Mouse (Mus musculus): Measurements from ENCODE around the gene Col19a1.

The Col19a1 gene

DNA sequence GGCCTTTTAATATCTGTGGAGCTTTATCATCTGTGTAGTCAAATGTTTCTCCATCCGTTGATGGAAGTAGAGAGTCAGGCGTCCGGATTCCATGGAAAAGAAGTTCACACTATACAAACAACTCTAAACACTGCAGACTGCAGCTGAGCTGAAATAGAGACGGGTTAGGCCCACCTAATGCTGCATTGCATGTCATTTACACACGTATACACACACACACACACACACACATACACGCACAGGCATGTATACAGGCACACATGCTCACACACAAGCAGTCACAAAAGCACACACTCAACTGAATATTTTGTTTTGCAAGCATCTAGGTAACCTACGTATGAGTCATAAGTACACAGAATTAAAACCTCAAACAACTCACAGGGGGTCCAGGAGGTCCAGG, 284.2 kb downstream of the Col19a1 start:
- no peak for DNase-seq

DNA sequence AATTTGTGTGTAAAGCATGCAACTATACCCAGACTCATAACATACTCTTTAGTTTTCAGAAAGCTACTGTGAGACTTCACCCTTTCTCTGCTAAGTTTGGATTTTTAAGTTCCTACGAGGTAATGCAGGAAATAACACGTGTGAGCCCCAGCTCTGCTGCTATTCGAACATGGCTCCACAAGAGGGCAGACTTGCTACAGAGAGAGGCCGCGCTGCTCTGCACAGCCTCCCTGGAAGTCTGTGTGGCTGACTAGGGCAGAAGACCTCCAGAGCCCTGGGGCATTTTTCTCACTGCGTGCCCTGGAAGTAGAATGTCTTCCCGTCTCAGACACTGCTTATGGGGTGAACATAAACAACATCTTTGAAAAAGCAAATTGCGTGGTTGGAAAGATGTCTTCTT, 284.6 kb downstream of the Col19a1 start:
- DNase-seq: peak; percentile 6

DNA sequence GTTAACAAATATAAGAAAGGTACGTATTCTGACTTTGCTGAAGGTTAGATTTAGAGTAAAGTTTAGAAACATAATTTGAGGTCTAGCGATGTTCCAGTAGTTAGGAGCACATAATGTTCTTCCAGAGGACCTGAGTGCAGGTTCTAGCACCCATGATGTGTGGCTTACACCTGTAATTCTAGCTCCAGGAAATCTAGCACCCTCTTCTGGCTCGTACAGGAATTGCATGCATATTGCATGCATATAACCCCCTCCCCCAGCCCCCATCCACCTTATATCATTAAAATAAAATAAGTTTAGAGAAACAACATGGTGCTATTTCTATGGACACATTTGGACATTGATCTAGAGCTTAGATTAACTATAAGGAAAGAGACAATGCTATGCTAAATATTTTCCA, 286.6 kb downstream of the Col19a1 start:
- no peak for DNase-seq

DNA sequence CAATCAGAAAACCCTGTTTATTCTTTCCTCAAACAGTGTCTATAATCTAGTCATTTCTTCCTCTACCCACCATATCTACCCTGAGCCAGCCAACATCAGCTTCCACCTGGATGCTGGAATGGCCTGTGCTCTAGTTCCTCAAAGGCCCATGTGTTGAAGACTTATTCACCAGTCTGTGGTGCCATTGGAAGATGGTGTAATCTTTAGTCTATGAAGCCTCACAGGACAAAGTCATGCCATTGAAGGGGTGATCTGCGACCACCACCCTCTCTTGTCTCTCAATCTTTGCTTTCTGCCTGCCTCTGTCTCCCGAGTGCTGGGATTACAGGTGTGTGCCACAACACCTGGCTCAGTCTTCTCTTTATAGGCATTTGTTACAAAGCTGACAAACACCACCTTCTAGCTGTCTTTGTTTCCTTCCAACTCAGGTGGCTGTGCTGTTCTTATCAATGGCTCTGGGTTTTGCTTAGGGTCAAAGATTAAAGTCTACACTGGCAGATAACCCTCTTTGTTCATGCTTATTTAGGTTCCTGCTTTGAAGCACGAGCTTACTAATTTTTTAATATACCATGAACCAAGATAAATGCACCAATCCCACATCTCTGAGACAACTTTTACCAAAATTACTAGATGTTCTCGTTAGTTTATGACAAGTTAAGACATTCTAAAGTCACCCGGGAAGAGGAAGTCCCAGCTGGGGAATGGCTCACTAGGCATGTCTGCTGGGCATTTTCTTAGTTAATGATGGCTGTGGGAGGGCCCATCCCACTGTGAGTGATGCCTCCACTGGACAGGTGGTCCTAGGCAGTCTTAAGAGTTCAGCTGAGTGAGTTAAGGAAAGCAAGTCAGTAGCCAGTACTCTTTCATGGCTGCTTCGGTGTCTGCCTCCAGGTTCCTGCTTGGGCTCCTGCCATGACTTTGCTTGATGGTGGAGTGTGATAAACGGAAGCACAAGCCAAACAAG, 292.0 kb downstream of the Col19a1 start:
- no peak for DNase-seq

DNA sequence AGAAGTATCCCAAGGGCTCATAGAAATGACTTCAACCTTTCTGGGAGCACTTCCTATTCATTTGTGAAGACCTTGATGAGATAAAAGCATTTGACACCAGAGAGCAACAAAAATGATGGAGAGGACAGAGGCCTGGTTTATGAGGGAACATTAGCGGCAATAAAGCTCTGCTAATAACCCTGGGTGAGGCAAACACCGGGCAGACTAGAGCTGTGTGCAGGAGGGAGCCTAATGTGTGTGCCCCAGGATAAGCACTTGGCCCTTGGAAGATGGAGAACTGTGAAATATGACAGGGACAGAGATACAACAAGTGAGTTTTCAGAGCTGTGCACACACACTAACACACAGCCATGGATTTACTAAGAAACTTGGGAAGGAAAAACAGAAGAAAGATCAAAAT, 294.8 kb downstream of the Col19a1 start:
- DNase-seq: no peak

DNA sequence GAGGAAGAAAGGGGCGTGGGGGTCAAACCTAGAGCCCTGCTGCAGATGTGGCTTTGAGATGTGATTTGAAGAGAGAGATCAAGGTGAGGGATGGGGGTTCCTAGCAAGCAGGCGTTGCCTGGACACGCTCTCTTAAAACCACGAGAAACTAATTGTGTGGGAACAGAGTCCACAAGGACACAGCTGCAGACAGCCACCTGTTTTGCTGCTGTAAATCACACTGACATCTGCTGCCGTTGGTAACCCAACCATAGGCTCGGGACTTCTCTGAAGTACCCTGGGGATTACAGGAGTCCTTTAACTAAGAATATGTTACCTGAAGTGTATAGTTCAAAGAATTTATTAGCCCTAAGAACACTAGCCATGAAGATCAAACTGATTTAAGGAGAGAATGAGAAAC, 300.9 kb downstream of the Col19a1 start:
- no peak for DNase-seq

DNA sequence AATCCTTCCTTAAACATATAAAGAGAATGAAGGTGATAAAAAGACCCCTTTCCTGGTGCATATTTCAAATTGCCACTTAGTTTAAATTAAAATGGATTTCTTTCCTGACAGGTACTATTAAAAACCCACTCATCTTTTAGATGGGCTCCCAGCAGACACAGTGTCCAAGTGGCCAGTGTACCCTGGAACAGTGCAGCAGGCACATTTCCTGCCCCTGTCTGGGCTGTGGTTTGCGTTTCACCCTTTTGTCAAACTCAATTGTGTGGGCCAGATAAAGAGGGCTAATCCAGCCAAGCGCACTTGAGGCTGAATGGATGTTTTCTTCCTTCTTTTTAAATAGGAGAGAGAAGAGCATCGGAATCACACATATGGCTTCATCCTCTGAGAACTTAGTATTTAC, 320.2 kb downstream of the Col19a1 start:
- DNase-seq: no peak

DNA sequence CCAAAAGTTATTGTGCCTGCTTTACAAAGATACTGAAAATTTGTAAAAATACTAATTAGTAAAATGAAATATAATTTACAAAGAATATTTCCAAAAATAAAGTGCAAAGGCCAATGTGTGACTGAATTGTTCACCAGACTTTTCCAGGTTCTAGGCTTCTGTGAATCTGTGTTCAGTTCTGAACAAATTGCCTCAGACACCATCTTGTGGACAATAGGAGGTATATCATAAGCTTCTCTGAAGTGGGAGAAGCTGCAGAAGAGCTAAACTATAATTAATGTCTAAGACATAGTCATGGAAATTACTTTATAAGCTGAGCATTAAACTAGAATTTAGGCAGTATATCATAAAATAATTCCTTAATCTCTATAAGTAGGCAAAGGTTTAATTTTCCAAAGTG, 326.1 kb downstream of the Col19a1 start:
- no peak for DNase-seq

DNA sequence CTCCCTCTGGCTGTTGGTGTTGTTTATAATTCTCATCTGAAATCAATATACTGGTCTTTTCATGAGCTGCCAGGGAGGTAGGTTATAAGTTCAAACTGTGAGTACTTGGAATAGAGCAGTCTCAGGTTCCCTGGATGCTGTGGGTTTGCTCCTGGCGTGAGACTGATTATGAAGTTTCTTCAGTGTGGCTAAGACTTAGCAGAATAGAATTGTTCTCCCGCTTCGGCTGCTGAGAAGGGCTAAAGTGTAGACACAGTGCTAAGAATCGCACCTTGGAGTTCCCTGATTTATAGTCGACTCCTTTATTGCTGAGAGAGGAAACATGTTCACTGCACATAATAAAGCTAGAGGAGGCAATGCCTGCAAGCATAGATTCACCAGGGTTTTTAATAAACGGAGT, 327.9 kb downstream of the Col19a1 start:
- no peak for DNase-seq

DNA sequence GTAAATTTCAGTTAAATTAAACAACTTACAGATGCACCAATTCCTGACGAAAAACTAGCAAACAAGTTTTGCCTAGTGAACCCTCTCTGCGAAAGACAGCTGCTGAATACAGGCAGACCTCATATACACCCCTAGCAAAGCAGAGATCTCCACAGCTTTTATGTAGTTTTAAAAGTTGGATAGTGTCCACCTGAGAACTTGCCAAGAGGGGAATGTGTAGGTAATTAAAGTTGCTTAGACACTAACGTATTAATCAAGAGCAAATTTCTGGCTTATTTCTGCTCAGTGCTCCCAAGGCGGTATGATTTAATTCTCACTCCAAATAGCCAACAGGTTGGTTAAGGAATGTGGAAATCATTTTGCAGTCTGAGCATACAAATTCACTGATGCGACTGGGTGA, 329.3 kb downstream of the Col19a1 start:
- DNase-seq: no peak

DNA sequence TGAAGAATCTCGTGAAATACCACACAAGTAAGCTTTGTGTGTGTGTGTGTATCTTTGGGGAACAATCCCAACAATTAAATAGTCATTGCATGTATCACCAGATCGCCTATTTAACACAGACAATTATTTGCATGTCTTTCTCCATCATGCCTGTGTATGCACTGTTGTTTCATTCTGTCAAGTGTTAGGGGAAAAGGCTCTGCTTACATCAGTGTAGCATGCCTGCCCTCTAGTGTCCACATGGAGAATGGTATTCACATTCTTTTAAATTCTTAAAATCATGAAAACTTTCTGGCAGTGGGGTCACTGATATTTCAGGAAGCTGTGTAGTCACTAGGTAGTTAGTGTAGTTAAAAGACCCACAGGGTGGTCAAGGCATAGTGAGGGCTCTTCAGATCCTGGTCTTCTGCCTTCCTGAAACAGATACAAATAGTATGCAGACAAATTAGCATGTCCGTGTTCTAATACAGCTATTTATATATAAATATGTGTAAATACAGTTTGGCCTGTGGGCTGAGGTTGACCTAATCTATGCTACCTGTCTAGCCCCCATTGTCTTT, 338.1 kb downstream of the Col19a1 start:
- DNase-seq: peak; percentile 34

DNA sequence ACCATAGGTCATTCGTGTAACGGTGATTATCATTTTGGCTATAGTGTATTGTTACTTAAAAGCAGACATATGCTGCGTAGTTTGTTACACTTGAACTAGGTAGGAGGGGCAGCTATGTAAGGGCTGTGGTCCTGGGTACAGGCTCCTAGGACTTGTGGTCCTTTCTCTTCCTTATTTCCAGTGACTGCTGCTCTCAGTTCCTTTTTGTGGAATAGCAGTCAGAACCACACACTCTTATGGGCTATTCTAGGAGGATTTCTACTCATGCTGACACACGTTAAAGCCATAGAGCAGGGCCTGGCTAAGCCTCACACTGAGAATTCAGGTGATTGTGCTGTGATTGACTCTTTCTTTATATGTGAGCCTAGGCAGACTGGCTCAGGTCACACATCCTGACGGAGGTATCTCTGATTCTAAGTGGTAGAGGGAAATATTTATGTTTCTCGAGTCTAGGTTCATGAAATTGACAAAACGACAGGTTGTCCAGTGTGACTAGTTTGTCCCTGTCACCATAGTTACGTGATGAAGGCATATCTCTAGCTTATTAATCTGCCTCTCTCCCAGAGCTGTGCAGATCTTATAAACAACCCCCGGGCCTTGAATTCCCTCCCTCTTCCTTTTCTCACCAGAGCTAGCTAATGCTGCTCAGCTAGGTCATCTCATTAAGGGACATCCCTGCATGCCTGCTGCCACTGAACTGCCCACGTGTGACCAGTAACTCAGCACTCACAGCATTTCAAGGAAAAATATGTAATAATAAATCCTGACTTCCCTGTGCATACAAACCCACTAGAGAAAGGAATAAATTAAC, 338.8 kb downstream of the Col19a1 start:
- DNase-seq: peak; percentile 32

DNA sequence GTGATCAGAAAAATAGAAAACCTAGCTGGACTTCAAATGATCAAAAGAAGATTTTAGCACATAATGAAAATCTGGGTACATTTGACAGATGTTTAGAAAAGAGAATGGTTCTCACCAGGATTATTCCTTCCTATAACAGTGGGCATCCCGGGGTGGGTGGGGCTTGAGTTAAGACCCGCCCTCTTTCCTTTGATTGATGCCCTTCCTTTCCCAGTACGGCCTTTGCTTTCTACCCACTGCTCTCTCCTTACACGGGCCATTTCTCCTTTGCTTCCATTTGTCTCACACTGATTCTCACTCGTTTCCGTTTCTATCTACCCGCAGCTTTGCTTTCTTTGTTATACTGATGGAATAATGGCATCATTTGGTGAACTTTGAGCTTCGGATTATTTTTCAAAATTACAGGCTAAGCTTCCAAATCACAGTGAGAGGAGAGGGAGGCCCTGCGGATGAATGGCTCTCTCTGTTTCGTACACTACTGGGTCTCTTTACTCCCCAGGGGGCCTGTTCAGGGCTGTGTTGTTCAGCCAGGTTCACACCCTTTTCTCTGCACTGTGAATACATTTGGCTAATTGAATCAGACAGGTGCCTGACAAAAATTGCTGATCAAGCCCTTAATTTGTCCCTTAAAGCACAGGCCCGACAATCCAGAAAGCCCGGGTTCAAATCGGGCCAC, 341.4 kb downstream of the Col19a1 start:
- DNase-seq: no peak

DNA sequence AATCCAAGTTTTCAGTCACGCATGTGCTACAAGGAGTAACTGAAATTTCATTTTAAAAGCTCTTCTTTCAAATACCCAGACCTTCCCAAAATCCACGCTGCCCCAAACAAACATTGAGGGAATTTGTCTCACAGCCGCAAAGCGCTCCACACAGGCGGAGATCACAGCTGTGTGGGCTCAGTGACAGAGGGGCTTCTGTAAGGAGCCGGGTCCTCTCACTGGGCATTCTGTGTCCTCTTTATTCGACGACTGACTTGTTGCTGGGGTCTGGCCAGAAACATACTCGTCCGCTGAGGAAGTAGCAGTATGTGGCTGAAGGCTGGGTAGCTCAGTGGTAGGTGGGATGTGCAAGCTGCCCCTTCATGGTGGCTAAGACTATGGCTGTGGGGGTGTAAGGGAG, 342.3 kb downstream of the Col19a1 start:
- no peak for DNase-seq

DNA sequence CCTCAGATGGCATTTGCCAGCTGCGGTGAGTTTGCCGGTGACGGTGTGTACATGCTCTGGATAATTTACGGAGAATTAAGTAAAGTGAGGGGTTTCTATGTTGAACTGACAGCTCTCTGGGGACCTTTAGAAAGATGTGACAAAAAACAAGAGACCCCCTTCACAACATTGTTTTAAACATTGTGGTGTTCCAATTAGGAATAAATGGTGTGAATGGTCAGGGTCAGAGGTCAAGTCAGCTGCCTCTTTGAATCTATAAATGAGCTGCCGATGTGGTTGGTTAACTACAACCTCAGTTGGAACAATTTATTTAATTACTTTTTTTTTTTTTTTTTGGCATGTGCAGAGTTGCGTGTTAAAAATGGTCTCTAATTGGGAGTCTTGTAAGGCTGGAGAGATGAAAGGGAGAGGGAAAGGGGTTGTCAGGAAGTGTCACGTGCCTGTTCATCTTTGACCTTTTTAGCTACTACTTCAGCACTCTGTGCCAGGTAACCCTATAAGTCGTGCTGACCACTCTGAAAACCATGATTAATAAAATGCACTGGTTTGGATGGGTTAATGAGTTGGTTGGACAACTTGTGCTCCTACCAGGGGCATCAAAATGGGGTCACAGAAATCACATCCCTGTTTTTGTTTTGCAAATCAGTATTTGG, 347.1 kb downstream of the Col19a1 start:
- no peak for DNase-seq

DNA sequence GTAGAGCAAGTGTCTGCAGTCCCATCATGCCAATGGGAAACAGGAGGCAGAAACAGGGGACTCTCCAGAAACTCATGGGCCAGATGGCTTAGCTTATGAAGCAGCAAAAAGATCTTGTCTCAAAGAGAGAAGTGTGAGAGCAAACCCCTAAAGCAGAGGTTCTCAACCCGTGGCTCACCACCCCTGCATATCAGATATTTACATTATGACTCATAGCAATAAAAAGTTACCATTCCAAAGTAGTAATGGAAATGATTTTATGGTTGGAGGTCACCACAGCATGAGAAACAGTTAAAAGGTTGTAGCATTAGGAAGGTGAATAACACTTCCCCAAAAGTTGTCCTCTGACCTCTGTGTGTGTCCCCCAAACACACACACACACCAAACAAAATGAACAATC, 350.9 kb downstream of the Col19a1 start:
- no peak for DNase-seq

DNA sequence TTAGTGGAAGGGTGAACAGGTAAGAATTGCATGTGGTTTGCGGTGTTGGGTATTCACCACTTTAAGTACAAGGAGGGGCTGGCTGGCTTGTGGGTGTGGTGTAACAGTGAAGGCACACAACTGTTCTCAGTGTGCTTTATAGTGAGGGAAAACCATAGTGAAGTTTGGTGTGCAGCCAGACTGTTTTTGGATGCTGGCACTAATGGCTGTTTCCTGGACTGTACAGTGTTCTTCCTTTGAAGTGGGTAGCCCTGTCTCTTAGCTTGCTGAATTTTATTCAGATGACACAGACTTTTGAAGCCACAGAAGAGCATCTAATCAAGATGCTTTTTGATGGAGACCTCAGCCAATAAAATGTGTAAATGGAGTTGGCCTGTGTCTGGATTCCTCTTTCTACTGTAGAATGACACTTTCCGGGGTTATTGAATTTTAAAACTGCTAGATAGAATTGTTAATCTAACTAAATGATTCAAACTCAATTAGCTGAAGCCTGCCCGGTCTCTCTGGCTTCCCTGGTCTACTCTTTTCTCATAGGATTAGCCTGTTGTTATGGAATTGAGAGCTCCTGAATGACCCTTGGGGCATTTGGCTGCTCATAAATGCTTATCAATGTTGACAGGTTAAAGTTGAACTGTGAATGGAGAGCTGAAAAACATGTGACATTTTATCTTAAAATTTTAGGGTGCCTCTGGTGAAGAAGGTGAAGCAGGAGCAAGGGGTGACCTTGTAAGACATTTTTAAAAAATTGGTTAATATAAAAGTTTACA, 355.6 kb downstream of the Col19a1 start:
- no peak for DNase-seq

DNA sequence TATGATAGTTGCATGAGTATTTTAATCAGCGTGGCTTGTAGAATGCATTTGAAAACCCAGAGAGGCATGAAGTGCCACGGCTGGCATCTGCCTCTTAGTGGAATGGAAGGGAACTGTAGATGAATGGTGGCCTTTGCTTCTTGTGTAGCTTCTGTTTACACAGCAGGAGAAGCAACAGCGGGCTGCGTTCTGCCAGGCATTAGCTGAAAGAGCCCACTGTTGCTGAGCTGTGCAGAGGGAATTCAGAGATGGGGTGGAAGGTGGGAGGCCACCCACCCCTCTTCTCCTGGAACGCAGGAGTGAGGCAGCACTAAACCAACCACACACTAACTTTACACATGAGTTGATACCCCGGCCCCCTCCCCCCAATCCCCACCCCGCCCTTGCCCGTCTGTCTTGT, 356.8 kb downstream of the Col19a1 start:
- peak; percentile 35 for DNase-seq

DNA sequence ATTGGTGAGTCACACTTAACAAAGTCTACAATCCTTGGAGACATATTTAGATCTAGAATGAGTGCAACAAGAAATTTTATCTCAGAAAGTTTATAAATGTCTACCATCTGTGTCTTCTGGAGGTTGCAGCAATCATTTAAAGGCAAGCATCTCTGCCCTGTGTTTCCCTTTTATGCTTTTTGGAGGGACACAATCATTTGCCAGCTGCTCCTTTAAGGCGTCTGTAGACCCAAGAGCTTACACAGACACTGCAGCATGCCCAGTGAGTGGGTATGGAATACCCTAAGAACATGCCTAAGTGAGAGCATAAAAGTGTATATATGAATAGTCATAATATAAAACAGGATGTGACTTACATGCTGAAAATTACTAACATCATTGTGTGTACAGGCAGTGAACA, 357.7 kb downstream of the Col19a1 start:
- no peak for DNase-seq

DNA sequence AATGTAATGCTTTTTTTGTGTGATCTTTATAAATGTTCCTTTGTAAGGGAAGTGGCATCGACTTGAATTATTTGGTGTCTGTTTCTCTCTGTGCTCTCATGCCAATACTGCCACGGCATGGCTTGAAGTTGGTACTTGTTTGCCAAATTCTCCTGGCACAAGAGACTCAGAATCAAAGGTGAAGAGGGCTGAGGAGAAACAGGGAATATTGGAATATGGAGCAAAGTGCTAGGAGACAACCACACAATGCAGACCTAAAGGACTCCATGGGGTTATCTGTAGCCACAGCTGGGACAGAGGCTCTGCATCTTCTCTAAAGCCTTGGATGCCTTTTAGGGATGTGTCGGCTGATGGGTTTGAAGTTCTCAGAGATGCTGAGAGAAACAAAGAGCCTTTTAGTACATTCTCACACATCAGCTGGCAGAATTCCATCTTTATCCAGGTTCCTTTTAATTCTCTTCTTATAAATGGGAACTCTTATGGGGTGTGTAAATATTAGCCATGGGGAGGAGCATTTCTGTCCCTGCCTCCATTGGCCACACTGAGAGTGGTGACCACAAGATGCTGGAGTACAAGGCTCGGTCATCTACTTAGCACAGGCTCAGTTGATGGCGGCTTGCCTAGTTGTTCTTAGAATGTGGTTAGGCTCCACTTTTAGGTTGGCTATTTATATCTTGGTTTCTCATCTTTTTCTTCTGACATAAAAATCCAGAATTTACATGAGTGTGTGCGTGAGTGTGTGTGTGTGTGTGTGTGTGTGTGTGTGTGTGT, 360.1 kb downstream of the Col19a1 start:
- peak; percentile 80 for DNase-seq

Measured in cerebellum, adult 11-12 months (tissue).